Mouse (Mus musculus): Measurements from ENCODE around the gene Khdrbs1.

GRCm38 (mm10) chr4:129742232-129743009 lies at the start of gene Khdrbs1:
- TF ChIP-seq POLR2A (IDR thresholded peaks at IDR 0.05; ENCODE audit: low read depth, low read length), result peak; percentile 84
- TF ChIP-seq CTCF (IDR thresholded peaks at IDR 0.05; ENCODE audit: extremely low read depth, insufficient read depth, insufficient read length, insufficient replicate concordance), result no peak

Measured in spleen, adult 2 months (tissue).